Mouse (Mus musculus) stomach, postnatal 0 days (tissue): Measurements from ENCODE around the gene Clrn3.

Experiments used
- CTCF ChIP-seq: IDR thresholded peaks from 2 replicates; pipeline ENCODE4 v1.5.1; 2016; ENCODE audit warnings: antibody characterized with exemption, low read depth, mild to moderate bottlenecking, moderate library complexity
- EP300 ChIP-seq: optimal IDR thresholded peaks from 2 replicates; pipeline ENCODE3; 2016; ENCODE audit warnings: antibody characterized with exemption

GRCm38 (mm10) chr7:135479322-135479880, 49.1 kb downstream of the Clrn3 start:
- TF ChIP-seq CTCF = 0 out of 2 replicates have a peak, but pooled peaks have one; percentile 17
- TF ChIP-seq EP300 = no peak
